Mouse (Mus musculus): ENCODE results near the gene Olfr967.
"Not testable (repeated sequence)": the region's sequence is repeated elsewhere in the genome, so short reads cannot be mapped to it uniquely, and the experiment has no call there.

Gene Olfr967

GRCm38 (mm10) chr9:39745949-39746348 lies at the start of gene Olfr967:
TSS of gene Olfr967 (plus strand) at chr9:39746249.
- DNase-seq (ENCODE audit: extremely low read depth, low read depth), result no peak

GRCm38 (mm10) chr9:39701123-39701522 lies 44.9 kb upstream of the Olfr967 start:
- DNase-seq (ENCODE audit: extremely low read depth, low read depth), result not testable (repeated sequence)

GRCm38 (mm10) chr9:39707017-39707416 lies 39.0 kb upstream of the Olfr967 start, which contains the start of gene Olfr149:
TSS of gene Olfr149 (minus strand) at chr9:39707117.
- DNase-seq (ENCODE audit: extremely low read depth, low read depth), result no peak

- DNase-seq (ENCODE audit: extremely low read depth, low read depth), result no peak
Observed at GRCm38 (mm10) chr9:39708958-39709357, 37.1 kb upstream of the Olfr967 start.

- no peak for DNase-seq (ENCODE audit: extremely low read depth, low read depth)
Observed at GRCm38 (mm10) chr9:39711053-39711452, 35.0 kb upstream of the Olfr967 start, which contains the start of gene Olfr965. TSS of gene Olfr965 (plus strand) at chr9:39711353.

- no peak for DNase-seq (ENCODE audit: extremely low read depth, low read depth)
Observed at GRCm38 (mm10) chr9:39730678-39731077, 15.4 kb upstream of the Olfr967 start, which contains the start of gene Olfr150. TSS of gene Olfr150 (plus strand) at chr9:39730978.

- no peak for DNase-seq (ENCODE audit: extremely low read depth, low read depth)
Observed at GRCm38 (mm10) chr9:39740741-39741140, 5.3 kb upstream of the Olfr967 start.

GRCm38 (mm10) chr9:39746428-39746827 lies 379 bp downstream of the Olfr967 start:
- no peak for DNase-seq (ENCODE audit: extremely low read depth, low read depth)

- DNase-seq (ENCODE audit: extremely low read depth, low read depth), result no peak
Observed at GRCm38 (mm10) chr9:39783153-39783552, 37.1 kb downstream of the Olfr967 start, which contains the start of gene Olfr968. TSS of gene Olfr968 (minus strand) at chr9:39783253.

- DNase-seq (ENCODE audit: extremely low read depth, low read depth), result no peak
Observed at GRCm38 (mm10) chr9:39790558-39790957, 44.5 kb downstream of the Olfr967 start, which contains the start of gene Olfr969. TSS of gene Olfr969 (plus strand) at chr9:39790945.

Data from MEL-GATA-1-ER (cell line).